Mouse (Mus musculus): ENCODE measurements at regions not wholly inside any gene's neighbourhood (a gene's known extent, or its start where the extent isn't known, plus 50 kb on each side); places are given as distances from the start of the nearest gene placed in this dataset.

- ATAC-seq (replicated peaks; ENCODE audit: low FRiP score, poor library complexity, severe bottlenecking): no peak
These were observed 165.4 kb downstream of the Cd47 start for GRCm38 (mm10) chr16:49965528-49966250.

GRCm38 (mm10) chr16:49966251-49966588 lies 165.9 kb downstream of the Cd47 start:
- no peak for ATAC-seq (replicated peaks; ENCODE audit: low FRiP score, poor library complexity, severe bottlenecking)

- no peak for ATAC-seq (replicated peaks; ENCODE audit: low FRiP score, poor library complexity, severe bottlenecking)
These were observed 166.8 kb downstream of the Cd47 start for GRCm38 (mm10) chr16:49967110-49967509.

GRCm38 (mm10) chr16:49968291-49968870 lies 168.0 kb downstream of the Cd47 start:
- ATAC-seq (replicated peaks; ENCODE audit: low FRiP score, poor library complexity, severe bottlenecking): no peak

DNA sequence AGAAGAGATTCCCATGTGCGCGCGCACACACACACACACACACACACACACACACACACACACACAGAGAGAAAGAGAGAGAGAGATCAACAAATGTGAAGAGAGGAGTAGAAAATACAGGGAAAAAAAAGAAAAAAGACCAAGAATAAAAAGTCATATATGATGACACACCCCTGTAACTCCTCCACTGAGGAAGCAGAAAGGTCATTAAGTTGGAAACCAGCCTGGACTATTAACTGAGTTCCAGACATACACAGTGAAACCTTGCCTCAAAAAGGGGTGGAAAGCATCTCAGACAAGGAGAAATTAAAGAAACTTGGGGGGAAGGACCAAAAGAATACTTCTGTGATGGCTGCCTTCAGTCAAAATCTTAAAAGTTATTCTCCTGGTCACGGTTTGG lies 168.7 kb downstream of the Cd47 start:
- ATAC-seq (replicated peaks; ENCODE audit: low FRiP score, poor library complexity, severe bottlenecking): no peak

- no peak for ATAC-seq (replicated peaks; ENCODE audit: low FRiP score, poor library complexity, severe bottlenecking)
These were observed 169.5 kb downstream of the Cd47 start for GRCm38 (mm10) chr16:49969693-49970296.

DNA sequence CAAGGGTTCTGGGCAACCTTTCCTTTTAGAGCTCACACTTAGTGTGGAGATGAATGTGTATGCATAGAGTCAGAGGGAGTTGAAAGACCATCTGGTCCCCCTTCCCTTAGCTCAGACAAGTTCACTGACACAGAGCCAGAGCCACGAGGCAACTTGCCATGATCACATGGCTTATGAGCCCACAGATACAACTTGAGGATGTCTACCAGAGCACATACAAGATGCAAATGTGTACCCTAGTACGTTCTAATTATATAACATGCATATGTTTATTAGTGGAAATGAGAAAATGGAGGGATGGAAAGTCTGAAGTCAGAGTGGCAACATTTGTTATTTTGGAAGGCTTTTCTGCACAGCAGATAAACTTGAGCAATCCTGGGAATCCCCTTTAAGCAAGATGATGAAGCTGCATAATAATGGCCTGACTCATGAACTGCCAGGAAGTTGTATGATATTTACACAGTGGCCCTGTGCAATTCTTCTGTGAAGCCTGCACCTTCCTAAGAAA lies 170.0 kb downstream of the Cd47 start:
- ATAC-seq (replicated peaks; ENCODE audit: low FRiP score, poor library complexity, severe bottlenecking): no peak

DNA sequence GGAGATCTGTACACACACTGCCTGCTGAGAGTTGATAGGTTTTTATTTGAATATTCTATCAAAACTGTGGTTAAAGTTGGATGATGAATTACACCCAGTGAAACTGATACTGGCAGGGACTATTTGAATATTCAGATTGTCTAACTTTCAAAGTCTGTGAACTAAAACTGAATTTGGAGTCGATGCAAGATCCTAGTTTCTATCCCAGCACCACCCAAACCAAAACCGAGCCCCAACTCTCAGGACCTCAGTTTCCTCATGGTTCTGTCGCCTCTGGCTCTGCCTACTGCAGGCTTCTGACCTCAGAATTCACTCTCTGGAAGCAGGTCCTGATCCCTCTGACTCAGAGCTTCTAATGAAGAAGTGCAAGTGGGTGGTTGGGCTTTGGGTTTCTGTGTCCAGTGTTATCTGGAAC lies 170.8 kb downstream of the Cd47 start:
- no peak for ATAC-seq (replicated peaks; ENCODE audit: low FRiP score, poor library complexity, severe bottlenecking)

DNA sequence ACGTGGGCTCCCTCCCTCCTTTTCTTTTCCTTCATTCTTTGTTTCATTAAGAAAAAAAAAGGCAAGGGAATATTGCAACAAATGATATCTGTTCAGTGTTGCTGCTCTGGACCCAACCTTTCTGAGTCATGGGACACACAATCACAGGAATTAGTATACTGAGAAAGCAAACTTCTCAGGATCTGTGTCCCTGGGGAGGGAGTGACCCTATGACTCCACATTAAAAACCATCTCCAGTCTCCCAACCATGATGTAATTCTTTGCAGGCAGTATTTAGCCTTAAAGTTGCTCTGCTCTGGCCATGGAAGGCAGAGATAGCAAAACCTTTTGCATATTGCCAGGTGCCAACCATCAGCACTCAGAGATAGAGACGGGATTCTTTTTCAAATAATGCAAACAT lies 176.9 kb downstream of the Cd47 start:
- no peak for ATAC-seq (replicated peaks; ENCODE audit: low FRiP score, poor library complexity, severe bottlenecking)

DNA sequence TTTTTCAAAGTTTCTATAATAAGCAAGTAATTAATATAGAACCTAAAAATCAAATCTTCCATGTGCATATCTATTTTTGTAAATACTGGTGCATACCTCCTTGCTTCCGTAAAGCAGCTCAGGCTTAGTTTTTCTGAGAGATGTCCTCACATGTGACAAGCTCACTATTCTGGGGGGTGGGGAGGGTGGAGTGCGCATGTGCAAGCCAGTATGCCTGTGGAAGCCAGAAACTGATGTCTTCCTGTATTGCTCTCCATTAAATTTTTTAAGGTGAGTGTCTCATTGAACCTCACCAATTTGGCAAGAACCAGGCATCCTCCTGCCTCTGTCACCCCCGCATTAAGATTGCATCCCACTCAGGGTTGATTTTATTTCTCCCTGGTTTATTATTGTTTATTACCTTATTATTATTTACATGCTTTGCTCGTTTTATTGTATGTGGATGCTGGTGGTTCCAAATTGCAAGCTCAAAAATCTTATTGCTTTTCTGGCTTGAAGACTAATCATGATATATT lies 179.2 kb downstream of the Cd47 start:
- ATAC-seq (replicated peaks; ENCODE audit: low FRiP score, poor library complexity, severe bottlenecking): no peak

GRCm38 (mm10) chr16:49980178-49980646 lies 179.9 kb downstream of the Cd47 start:
- ATAC-seq (replicated peaks; ENCODE audit: low FRiP score, poor library complexity, severe bottlenecking): no peak

- no peak for ATAC-seq (replicated peaks; ENCODE audit: low FRiP score, poor library complexity, severe bottlenecking)
These were observed 181.8 kb downstream of the Cd47 start for GRCm38 (mm10) chr16:49982180-49982579.

- no peak for ATAC-seq (replicated peaks; ENCODE audit: low FRiP score, poor library complexity, severe bottlenecking)
These were observed 185.0 kb downstream of the Cd47 start for GRCm38 (mm10) chr16:49985082-49986076.

DNA sequence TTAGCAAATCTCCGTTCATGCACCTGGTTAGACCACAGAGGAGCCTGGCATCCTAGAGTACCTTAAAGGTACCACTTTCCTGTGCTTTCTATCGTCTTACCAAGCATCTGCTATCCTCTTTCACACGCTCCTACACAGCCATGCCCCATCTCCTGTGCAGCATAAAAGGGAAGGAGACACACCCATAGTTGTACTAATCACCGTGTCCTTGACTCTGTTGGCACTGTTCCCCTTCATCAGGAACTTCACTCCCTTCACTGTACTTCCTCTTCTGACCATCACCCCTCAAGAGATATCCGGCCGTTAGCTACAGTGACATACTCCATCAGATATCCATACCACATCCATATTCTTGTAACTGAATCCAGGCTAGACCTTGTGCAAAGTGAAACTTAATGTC lies 186.6 kb downstream of the Cd47 start:
- no peak; the same call in 1 of the 2 replicates for ATAC-seq (replicated peaks; ENCODE audit: low FRiP score, poor library complexity, severe bottlenecking)

- no peak for ATAC-seq (replicated peaks; ENCODE audit: low FRiP score, poor library complexity, severe bottlenecking)
These were observed 195.5 kb downstream of the Cd47 start for GRCm38 (mm10) chr16:49995822-49996221.

DNA sequence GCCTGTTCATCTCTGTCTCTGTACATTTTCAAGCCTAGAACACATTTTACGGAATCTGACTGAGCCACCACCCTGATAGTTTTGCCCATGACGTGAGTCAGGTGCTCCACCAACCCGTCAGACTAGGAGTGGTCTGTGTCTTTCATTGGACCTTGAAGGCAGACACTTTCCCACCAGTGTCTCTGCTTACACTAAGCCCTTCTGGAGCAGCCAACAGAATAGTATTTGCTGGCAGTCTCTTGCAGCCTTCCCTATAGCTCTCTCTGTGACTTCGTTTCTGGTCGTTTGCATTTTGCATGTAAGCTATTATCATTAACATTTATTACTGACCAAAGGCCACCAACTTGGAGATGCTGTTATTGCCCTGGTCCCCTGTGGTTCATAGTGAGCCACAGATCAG lies 196.3 kb downstream of the Cd47 start:
- ATAC-seq (replicated peaks; ENCODE audit: low FRiP score, poor library complexity, severe bottlenecking): no peak

DNA sequence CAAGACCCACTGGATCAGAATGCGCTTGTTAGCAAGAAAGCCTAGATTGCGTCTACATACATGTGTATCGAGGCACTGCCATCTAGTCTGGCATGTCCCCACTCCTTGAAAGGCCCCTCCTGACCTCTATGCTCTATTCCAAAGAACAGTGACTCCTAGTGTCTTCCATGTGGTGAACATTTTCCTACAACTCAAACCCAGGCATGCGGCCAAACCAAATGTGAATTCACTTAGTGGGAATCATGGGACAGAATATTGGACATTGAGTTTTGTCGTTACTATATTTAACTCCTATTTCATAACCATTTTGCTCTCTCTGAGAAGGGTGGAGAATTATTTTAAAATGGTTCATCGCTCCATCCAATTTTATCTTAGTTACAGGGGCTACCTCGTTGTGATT lies 196.7 kb downstream of the Cd47 start:
- ATAC-seq (replicated peaks; ENCODE audit: low FRiP score, poor library complexity, severe bottlenecking): no peak

- ATAC-seq (replicated peaks; ENCODE audit: low FRiP score, poor library complexity, severe bottlenecking): no peak
These were observed 200.5 kb downstream of the Cd47 start for GRCm38 (mm10) chr16:50000805-50001204.

DNA sequence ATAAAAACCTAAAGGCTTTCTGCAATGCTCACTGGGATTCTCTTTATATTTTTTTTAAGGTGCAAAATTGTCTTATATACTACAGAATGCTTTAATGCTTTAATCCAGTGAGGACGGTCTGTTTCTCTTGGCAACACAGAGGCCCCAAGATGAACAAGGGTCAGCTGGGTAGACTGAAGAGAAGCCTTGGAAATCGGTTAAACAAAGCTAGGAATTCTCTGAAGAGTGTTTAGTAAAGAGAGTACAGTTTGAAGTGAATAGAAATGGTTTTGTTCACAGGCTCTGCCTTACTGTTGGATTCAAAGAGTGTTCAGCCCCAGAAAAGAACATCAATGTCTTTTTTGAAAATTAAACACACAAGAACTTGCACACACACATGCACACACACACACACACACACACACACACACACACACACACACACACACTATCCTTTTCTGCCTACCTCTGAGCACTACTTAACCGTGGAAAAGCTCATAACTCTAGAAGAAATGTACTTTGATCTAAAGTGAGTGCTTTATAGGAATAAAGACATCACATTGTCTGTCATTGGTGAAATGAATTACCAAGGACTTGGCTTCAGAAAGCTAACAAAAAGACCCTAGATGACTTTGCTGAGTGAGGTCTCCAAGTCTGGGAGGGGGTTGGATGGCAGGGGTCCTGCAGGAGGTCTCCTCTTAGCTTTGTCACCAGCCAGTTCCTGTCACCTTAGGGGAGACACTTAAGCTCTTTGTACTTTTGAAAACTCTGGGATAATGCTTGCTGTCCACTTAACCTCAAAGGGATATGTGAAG lies 201.5 kb downstream of the Cd47 start:
- no peak for ATAC-seq (replicated peaks; ENCODE audit: low FRiP score, poor library complexity, severe bottlenecking)

Data from erythroid progenitor cell, adult 5-6 weeks (primary cell).